Mouse (Mus musculus) embryonic facial prominence, embryonic 11.5 days (tissue): ENCODE measurements around the gene Lgals1. TPM values are rescaled to one million over a fixed set of nuclear protein-coding genes. Genes with fewer than 3 reads are reported as not detected.

ENCODE experiments used
- ATAC-seq: fragments of 200-750 bp; cut with Nextera tagmentation; replicated peaks from 2 replicates; pipeline ENCODE4 v1.8.0; 2017; ENCODE audit warnings: low read depth; ENCODE audit not compliant: insufficient number of reproducible peaks, low FRiP score, low TSS enrichment
- DNase-seq: peaks from one replicate; pipeline ENCODE4 v3.0.0-alpha.2; 2015; ENCODE audit warnings: low spot score
- H3K27ac ChIP-seq: fragments of 300-500 bp; sonication (generic); replicated peaks from 2 replicates; pipeline ENCODE4 v1.5.1; 2014; ENCODE audit warnings: mild to moderate bottlenecking, low read depth, low read length, control low read depth
- H3K27me3 ChIP-seq: fragments of 300-500 bp; sonication (generic); 2 replicates; pipeline ENCODE4 v1.6.1; 2014; ENCODE audit warnings: mild to moderate bottlenecking, low read length, moderate library complexity, mixed read lengths; ENCODE audit not compliant: control insufficient read depth, insufficient read depth
- H3K36me3 ChIP-seq: fragments of 300-500 bp; sonication (generic); replicated peaks from 2 replicates; pipeline ENCODE4 v1.6.1; 2014; ENCODE audit warnings: low read depth, mild to moderate bottlenecking, low read length, moderate library complexity, mixed read lengths; ENCODE audit not compliant: control insufficient read depth, insufficient read depth
- H3K4me1 ChIP-seq: fragments of 300-500 bp; sonication (generic); 2 replicates; pipeline ENCODE4 v1.6.1; 2014; ENCODE audit warnings: low read length, mixed read lengths; ENCODE audit not compliant: control insufficient read depth, insufficient read depth
- H3K4me2 ChIP-seq: fragments of 300-500 bp; sonication (generic); 2 replicates; pipeline ENCODE4 v1.6.1; 2014; ENCODE audit warnings: low read depth, mild to moderate bottlenecking, control low read depth, low read length, moderate library complexity
- H3K4me3 ChIP-seq: fragments of 300-500 bp; sonication (generic); 2 replicates; pipeline ENCODE4 v1.5.1; 2014; ENCODE audit warnings: low read depth, low read length, control low read depth
- H3K9ac ChIP-seq: fragments of 300-500 bp; sonication (generic); replicated peaks from 2 replicates; pipeline ENCODE4 v1.6.1; 2014; ENCODE audit warnings: mild to moderate bottlenecking, control low read depth, low read length
- H3K9me3 ChIP-seq: fragments of 300-500 bp; sonication (generic); replicated peaks from 2 replicates; pipeline ENCODE4 v1.6.1; 2016; ENCODE audit warnings: mild to moderate bottlenecking, low read length, inconsistent platforms, mixed read lengths; ENCODE audit not compliant: control insufficient read depth
- WGBS: fragments of 180-500 bp; shearing (Covaris S2); extraction: QIAGEN DNeasy Blood & Tissue Kit; methylation state at CpG from one replicate; pipeline ENCODE4 v1.1.7; 2014; 5-methylcytosine and 5-hydroxymethylcytosine counted together
- microRNA-seq: library from miRNA; unstranded; fragments of <30 nt; microRNA quantifications from one replicate; pipeline ENCODE4, GENCODE M21; 2016; ENCODE audit warnings: borderline number of aligned reads
- polyA plus RNA-seq: library from polyadenylated mRNA; unstranded; fragments of >200 nt; fragmentation: Nextera tagmentation; extraction: Ambion mirVana; gene quantifications from 2 replicates; pipeline ENCODE4 v1.2.1, GENCODE M21; 2014

Lgals1 gene
- polyA plus RNA-seq, 1 experiment from 2014 or later = 547 TPM

- H3K9ac ChIP-seq = no peak overlapping the region
- no peak overlapping the region for H3K4me3 ChIP-seq
- no peaks in the 10 kb centered on the region for H3K4me1 ChIP-seq
- H3K27me3 ChIP-seq = no peaks in the 10 kb centered on the region
- no peak overlapping the region for H3K27ac ChIP-seq
- peaks cover 9% of the 10 kb centered on the region for H3K36me3 ChIP-seq
- DNase-seq (peak; percentile 80), ATAC-seq (0 out of 2 replicates have a peak, but pooled peaks have one; percentile 11)
- no peaks in the 10 kb centered on the region for H3K9me3 ChIP-seq
- no peak overlapping the region for H3K4me2 ChIP-seq
- WGBS = 41% methylated on average over 2 of the region's 2 CpGs
Measured at GRCm38 (mm10) chr15:78962885-78963284, 36.4 kb downstream of the Lgals1 start.

DNA sequence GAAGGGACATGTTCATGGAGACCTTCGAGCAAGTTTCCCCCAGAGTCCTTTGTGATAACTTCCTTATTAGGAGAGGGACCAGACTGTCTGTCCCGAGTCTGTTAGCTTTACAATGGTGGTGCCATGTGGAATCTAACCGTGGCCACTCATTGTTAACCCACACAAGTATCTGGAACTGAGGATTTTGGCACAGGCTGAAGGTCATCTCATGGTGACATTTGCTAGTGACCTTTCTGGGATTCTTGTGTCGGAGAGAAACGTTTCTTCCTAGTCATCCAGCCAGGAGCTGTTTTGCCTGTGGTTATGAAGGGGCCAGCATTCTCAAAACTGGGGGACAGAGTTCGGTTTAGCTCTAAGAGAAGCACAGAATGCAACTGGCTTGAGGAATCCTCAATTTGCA lies 45.1 kb downstream of the Lgals1 start:
- peaks cover 3% of the 10 kb centered on the region; the same call in 1 of the 2 replicates for H3K36me3 ChIP-seq
- H3K27me3 ChIP-seq = no peaks in the 10 kb centered on the region
- H3K4me2 ChIP-seq = no peak overlapping the region
- DNase-seq (no peak), ATAC-seq (no peak)
- no peak overlapping the region for H3K4me3 ChIP-seq
- H3K27ac ChIP-seq = no peak overlapping the region
- WGBS = 74% methylated on average over 6 of the region's 6 CpGs
- H3K4me1 ChIP-seq = no peaks in the 10 kb centered on the region
- H3K9me3 ChIP-seq = no peaks in the 10 kb centered on the region
- H3K9ac ChIP-seq = no peak overlapping the region

DNA sequence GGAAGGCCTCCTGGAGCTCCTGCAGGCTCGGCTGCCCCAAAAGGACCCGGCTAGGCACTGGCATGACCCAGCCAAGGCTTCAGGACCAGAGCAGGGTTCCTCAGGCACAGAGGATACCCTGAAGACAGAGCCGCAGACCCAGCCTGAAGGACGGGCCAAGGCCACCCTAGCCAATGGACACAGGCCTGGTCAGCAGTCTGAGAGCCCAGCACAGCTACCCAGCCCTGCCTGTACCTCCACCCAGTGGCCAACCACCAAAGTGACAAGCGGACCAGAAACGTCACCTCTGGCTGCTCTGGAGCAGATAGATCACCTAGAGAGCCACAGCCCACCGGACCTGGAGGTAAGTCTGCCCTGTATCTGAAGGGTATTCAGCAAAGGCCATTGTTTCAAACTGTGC lies 47.4 kb downstream of the Lgals1 start:
- DNase-seq (no peak), ATAC-seq (no peak)
- Histone ChIP-seq H3K4me2 (no peak overlapping the region), H3K27ac (no peak overlapping the region), H3K4me3 (no peak overlapping the region), H3K27me3 (no peaks in the 10 kb centered on the region), H3K4me1 (peaks cover 7% of the 10 kb centered on the region), H3K9ac (no peak overlapping the region), H3K36me3 (no peaks in the 10 kb centered on the region), H3K9me3 (no peaks in the 10 kb centered on the region)
- 77% methylated on average over 7 of the region's 7 CpGs for whole genome bisulfite sequencing

DNA sequence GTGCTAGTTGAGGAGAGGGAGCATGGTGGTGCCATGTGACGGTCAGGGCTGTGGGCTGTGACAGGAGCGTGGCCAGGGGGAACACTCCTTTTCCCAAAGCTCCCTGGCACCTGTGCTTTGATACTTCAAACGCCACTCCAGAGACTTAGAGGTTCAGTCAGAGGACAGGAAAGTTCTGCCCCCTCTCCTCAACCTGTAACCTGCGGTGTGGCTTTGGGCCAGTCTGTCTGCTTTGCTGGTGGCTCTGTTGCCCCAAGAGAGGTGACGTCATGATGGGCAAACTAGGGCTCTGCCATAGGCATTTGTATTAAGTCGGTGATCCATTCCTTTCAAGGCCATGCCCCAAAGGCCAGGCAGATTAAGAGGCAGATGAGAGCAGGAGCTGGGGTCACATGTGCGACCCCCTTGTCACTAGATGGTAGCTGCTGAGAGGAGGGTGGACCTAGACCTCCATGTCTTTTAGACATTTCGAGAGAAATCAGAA lies 51.2 kb downstream of the Lgals1 start:
- H3K27me3 ChIP-seq = no peaks in the 10 kb centered on the region
- no peak overlapping the region for H3K9ac ChIP-seq
- H3K9me3 ChIP-seq = no peaks in the 10 kb centered on the region
- H3K36me3 ChIP-seq = no peaks in the 10 kb centered on the region
- H3K4me3 ChIP-seq = no peak overlapping the region
- no peak overlapping the region for H3K27ac ChIP-seq
- peaks cover 11% of the 10 kb centered on the region for H3K4me1 ChIP-seq
- no peak for DNase-seq
- WGBS = 83% methylated on average over 8 of the region's 8 CpGs
- ATAC-seq = no peak
- H3K4me2 ChIP-seq = no peak overlapping the region

GRCm38 (mm10) chr15:78978875-78979274 lies 52.4 kb downstream of the Lgals1 start:
- peak; percentile 46; the same call in 1 of the 2 replicates for ATAC-seq
- 9% methylated on average over 4 of the region's 4 CpGs for WGBS
- Histone ChIP-seq H3K27ac (peak overlapping the region; percentile 38), H3K9me3 (no peaks in the 10 kb centered on the region), H3K36me3 (no peaks in the 10 kb centered on the region), H3K27me3 (no peaks in the 10 kb centered on the region), H3K9ac (peak overlapping the region; percentile 47), H3K4me3 (no peak overlapping the region), H3K4me2 (no peak overlapping the region; the same call in 1 of the 2 replicates), H3K4me1 (peaks cover 13% of the 10 kb centered on the region)
- DNase-seq = peak; percentile 81

Small RNA genes lying within 50 kb of the gene (microRNA-seq; reads per million reads assigned to microRNA genes)
- gene Mir6955 = not detected

Other genes with a start within 250 kb of the Lgals1 start
- 0.28 TPM in 1 of 2 replicates, not detected in the other for gene Elfn2, start 208.0 kb upstream of the Lgals1 start, polyA plus RNA-seq
- 15.9 and 19.1 TPM in 2 replicates for gene Mfng, start 153.2 kb upstream of the Lgals1 start, polyA plus RNA-seq
- gene Card10, start 123.7 kb upstream of the Lgals1 start, polyA plus RNA-seq = 1.8 and 2.6 TPM in 2 replicates
- 10.9 and 11.3 TPM in 2 replicates for gene Cdc42ep1, start 84.1 kb upstream of the Lgals1 start, polyA plus RNA-seq
- gene Lgals2, start 71.2 kb upstream of the Lgals1 start, polyA plus RNA-seq = not detected in 2 replicates
- 21.1 and 22.6 TPM in 2 replicates for gene Gga1, start 49.5 kb upstream of the Lgals1 start, polyA plus RNA-seq
- 0.17 and 0.58 TPM in 2 replicates for gene Gm49510, start 27.1 kb upstream of the Lgals1 start, polyA plus RNA-seq
- 25.2 and 29.7 TPM in 2 replicates for gene Sh3bp1, start 27.0 kb upstream of the Lgals1 start, polyA plus RNA-seq
- gene Pdxp, start 12.8 kb upstream of the Lgals1 start, polyA plus RNA-seq = 32.9 and 35.7 TPM in 2 replicates
- gene Nol12, start 8.2 kb downstream of the Lgals1 start, polyA plus RNA-seq = 56.7 and 58.8 TPM in 2 replicates
- gene Triobp, start 21.0 kb downstream of the Lgals1 start, polyA plus RNA-seq = 33.4 and 36.9 TPM in 2 replicates
- 315 and 326 TPM in 2 replicates for gene H1f0, start 101.7 kb downstream of the Lgals1 start, polyA plus RNA-seq
- 0.18 TPM in 1 of 2 replicates, not detected in the other for gene Galr3, start 115.2 kb downstream of the Lgals1 start, polyA plus RNA-seq
- gene Ankrd54, start 136.2 kb downstream of the Lgals1 start, polyA plus RNA-seq = 42.8 and 56.2 TPM in 2 replicates
- 286 and 292 TPM in 2 replicates for gene Eif3l, start 148.5 kb downstream of the Lgals1 start, polyA plus RNA-seq
- gene Micall1, start 182.2 kb downstream of the Lgals1 start, polyA plus RNA-seq = 4.9 and 5.1 TPM in 2 replicates
- gene Polr2f, start 214.3 kb downstream of the Lgals1 start, polyA plus RNA-seq = 388 and 414 TPM in 2 replicates
- gene 1700088E04Rik, start 214.5 kb downstream of the Lgals1 start, polyA plus RNA-seq = 6.8 and 7.9 TPM in 2 replicates
- 11.6 and 12.2 TPM in 2 replicates for gene Sox10, start 238.5 kb downstream of the Lgals1 start, polyA plus RNA-seq